Mouse (Mus musculus): ENCODE measurements around the gene Safb2. TPM values are rescaled to one million over a fixed set of nuclear protein-coding genes. Genes with fewer than 3 reads are reported as not detected.
"Not testable (repeated sequence)": the region's sequence is repeated elsewhere in the genome, so short reads cannot be mapped to it uniquely, and the experiment has no call there.

The Safb2 gene
- polyA plus RNA-seq, 1 experiment from 2014 or later, result 69.4 TPM

- peak within 1 kb of the TSS; percentile 92 for H3K27ac ChIP-seq (ENCODE audit: low read depth)
- TF ChIP-seq CTCF (IDR thresholded peaks at IDR 0.05; ENCODE audit: low read depth), result peak; percentile 95
- ATAC-seq (ENCODE audit: insufficient read depth) (peak; percentile 44), DNase-seq (peak; percentile 97)
- under 1% methylated on average over 52 of the region's 52 CpGs for WGBS
- H3K4me1 ChIP-seq (ENCODE audit: insufficient read depth), result peaks cover 17% of the 10 kb centered on the region
- H3K4me2 ChIP-seq, result peak within 1 kb of the TSS; percentile 98
- peak within 1 kb of the TSS; percentile 78 for H3K4me3 ChIP-seq (ENCODE audit: low read depth, low read length)
- H3K9ac ChIP-seq, result peak within 1 kb of the TSS; percentile 91
- H3K9me3 ChIP-seq (ENCODE audit: low read depth, low read length), result no peaks in the 10 kb centered on the region
- peaks cover 45% of the 10 kb centered on the region for H3K36me3 ChIP-seq (ENCODE audit: insufficient read depth)
- H3K27me3 ChIP-seq (ENCODE audit: insufficient read depth, low read length), result no peaks in the 10 kb centered on the region
Measured at GRCm38 (mm10) chr17:56613236-56613844, 29.0 kb upstream of the Safb2 start, which contains the start of gene Rpl36. Rpl36 (plus strand) TSS chr17:56613416.

- Histone ChIP-seq H3K36me3 (ENCODE audit: insufficient read depth) (peaks cover 42% of the 10 kb centered on the region), H3K4me1 (ENCODE audit: insufficient read depth) (peaks cover 17% of the 10 kb centered on the region)
- H3K27ac ChIP-seq (ENCODE audit: low read depth); ATAC-seq (ENCODE audit: insufficient read depth); H3K4me3 ChIP-seq (ENCODE audit: low read depth, low read length); H3K9ac ChIP-seq; DNase-seq; H3K9me3 ChIP-seq (ENCODE audit: low read depth, low read length); H3K4me2 ChIP-seq; H3K27me3 ChIP-seq (ENCODE audit: insufficient read depth, low read length): not testable (repeated sequence)
- WGBS, result 70% methylated on average over 10 of the region's 10 CpGs
Measured at GRCm38 (mm10) chr17:56612565-56612939, 28.2 kb upstream of the Safb2 start.

- Histone ChIP-seq H3K9ac (no peak overlapping the region), H3K9me3 (ENCODE audit: low read depth, low read length) (no peaks in the 10 kb centered on the region), H3K36me3 (ENCODE audit: insufficient read depth) (peaks cover 42% of the 10 kb centered on the region), H3K27me3 (ENCODE audit: insufficient read depth, low read length) (no peaks in the 10 kb centered on the region), H3K27ac (ENCODE audit: low read depth) (no peak overlapping the region), H3K4me3 (ENCODE audit: low read depth, low read length) (no peak overlapping the region), H3K4me1 (ENCODE audit: insufficient read depth) (peaks cover 17% of the 10 kb centered on the region), H3K4me2 (peak overlapping the region; percentile 40)
- DNase-seq, result peak; percentile 51
- no peak for ATAC-seq (ENCODE audit: insufficient read depth)
- no peak for TF ChIP-seq CTCF (IDR thresholded peaks at IDR 0.05; ENCODE audit: low read depth)
- 12% methylated on average over 14 of the region's 14 CpGs for WGBS
Measured at GRCm38 (mm10) chr17:56611861-56612564, 27.6 kb upstream of the Safb2 start.

- TF ChIP-seq CTCF (IDR thresholded peaks at IDR 0.05; ENCODE audit: low read depth), result no peak
- 67% methylated on average over 2 of the region's 2 CpGs for WGBS
- no peak overlapping the region for H3K9ac ChIP-seq
- peaks cover 42% of the 10 kb centered on the region for H3K36me3 ChIP-seq (ENCODE audit: insufficient read depth)
- no peak overlapping the region for H3K4me3 ChIP-seq (ENCODE audit: low read depth, low read length)
- H3K4me1 ChIP-seq (ENCODE audit: insufficient read depth), result peaks cover 17% of the 10 kb centered on the region
- H3K27me3 ChIP-seq (ENCODE audit: insufficient read depth, low read length), result no peaks in the 10 kb centered on the region
- ATAC-seq (ENCODE audit: insufficient read depth), result no peak
- H3K4me2 ChIP-seq, result no peak overlapping the region
- no peak overlapping the region for H3K27ac ChIP-seq (ENCODE audit: low read depth)
- DNase-seq, result no peak
- H3K9me3 ChIP-seq (ENCODE audit: low read depth, low read length), result no peaks in the 10 kb centered on the region
Measured at GRCm38 (mm10) chr17:56611323-56611722, 26.9 kb upstream of the Safb2 start.

- TF ChIP-seq CTCF (IDR thresholded peaks at IDR 0.05; ENCODE audit: low read depth), result peak; percentile 75
- peak within 1 kb of the TSS; percentile 73 for H3K9ac ChIP-seq
- DNase-seq, result peak; percentile 99
- no peaks in the 10 kb centered on the region for H3K9me3 ChIP-seq (ENCODE audit: low read depth, low read length)
- H3K4me2 ChIP-seq, result peak within 1 kb of the TSS; percentile 80
- peaks cover 13% of the 10 kb centered on the region for H3K4me1 ChIP-seq (ENCODE audit: insufficient read depth)
- peaks cover 42% of the 10 kb centered on the region for H3K36me3 ChIP-seq (ENCODE audit: insufficient read depth)
- WGBS, result under 1% methylated on average over 44 of the region's 44 CpGs
- H3K4me3 ChIP-seq (ENCODE audit: low read depth, low read length), result peak within 1 kb of the TSS; percentile 63
- H3K27ac ChIP-seq (ENCODE audit: low read depth), result peak within 1 kb of the TSS; percentile 78
- H3K27me3 ChIP-seq (ENCODE audit: insufficient read depth, low read length), result no peaks in the 10 kb centered on the region
- ATAC-seq (ENCODE audit: insufficient read depth), result peak; percentile 88
Measured at GRCm38 (mm10) chr17:56609452-56610171, 25.2 kb upstream of the Safb2 start, which contains the start of gene 2410015M20Rik. 2410015M20Rik (minus strand) TSS chr17:56609771.

- H3K27ac ChIP-seq (ENCODE audit: low read depth), result no peak overlapping the region; the same call in 1 of the 2 replicates
- peak overlapping the region; percentile 63 for H3K4me3 ChIP-seq (ENCODE audit: low read depth, low read length)
- no peak for TF ChIP-seq CTCF (IDR thresholded peaks at IDR 0.05; ENCODE audit: low read depth)
- H3K36me3 ChIP-seq (ENCODE audit: insufficient read depth), result peaks cover 43% of the 10 kb centered on the region
- H3K9me3 ChIP-seq (ENCODE audit: low read depth, low read length), result no peaks in the 10 kb centered on the region
- no peak for ATAC-seq (ENCODE audit: insufficient read depth)
- peak overlapping the region; percentile 73 for H3K9ac ChIP-seq
- H3K4me2 ChIP-seq, result peak overlapping the region; percentile 80
- no peaks in the 10 kb centered on the region for H3K27me3 ChIP-seq (ENCODE audit: insufficient read depth, low read length)
- H3K4me1 ChIP-seq (ENCODE audit: insufficient read depth), result peaks cover 10% of the 10 kb centered on the region
- WGBS, result 43% methylated on average over 5 of the region's 5 CpGs
- DNase-seq, result no peak
Measured at GRCm38 (mm10) chr17:56608699-56609098, 24.3 kb upstream of the Safb2 start.

Data from lung, embryonic 14.5 days (tissue).